Mouse (Mus musculus) neural tube, embryonic 12.5 days (tissue): ENCODE results near the gene Ass1. TPM values are rescaled to one million over a fixed set of nuclear protein-coding genes. Genes with fewer than 3 reads are reported as not detected.

Experiments
- polyA plus RNA-seq: library from polyadenylated mRNA; unstranded; fragments of >200 nt; fragmentation: Nextera tagmentation; extraction: Ambion mirVana; gene quantifications from 2 replicates; pipeline ENCODE4 v1.2.1, GENCODE M21; 2016

Gene Ass1
- polyA plus RNA-seq, 1 experiment from 2014 or later = 33.0 TPM

Other genes starting within 250 kb of the Ass1 start
- gene Ncs1, start 224.4 kb upstream of the Ass1 start, polyA plus RNA-seq = 106 and 108 TPM in 2 replicates
- gene Hmcn2, start 155.8 kb upstream of the Ass1 start, polyA plus RNA-seq = 0.15 TPM in 2 replicates
- 80.3 and 86.6 TPM in 2 replicates for gene Fubp3, start 102.4 kb downstream of the Ass1 start, polyA plus RNA-seq
- gene Prdm12, start 169.8 kb downstream of the Ass1 start, polyA plus RNA-seq = 37.3 and 54.2 TPM in 2 replicates
- 50.5 and 51.3 TPM in 2 replicates for gene Exosc2, start 200.5 kb downstream of the Ass1 start, polyA plus RNA-seq
- 38.2 and 38.6 TPM in 2 replicates for gene Abl1, start 218.2 kb downstream of the Ass1 start, polyA plus RNA-seq